Mouse (Mus musculus) embryonic facial prominence, embryonic 14.5 days (tissue): Measurements from ENCODE around the gene Zfp952. TPM values are rescaled to one million over a fixed set of nuclear protein-coding genes. Genes with fewer than 3 reads are reported as not detected.

Experiments
- ATAC-seq: fragments of 200-750 bp; cut with Nextera tagmentation; 2 replicates; pipeline ENCODE4 v1.8.0; 2017; ENCODE audit warnings: low read depth, moderate number of reproducible peaks, moderate TSS enrichment
- DNase-seq: peaks from one replicate; pipeline ENCODE4 v3.0.0-alpha.2; 2015; ENCODE audit warnings: low spot score
- H3K27ac ChIP-seq: fragments of 300-500 bp; sonication (generic); replicated peaks from 2 replicates; pipeline ENCODE4 v1.5.1; 2014; ENCODE audit warnings: low read depth, mild to moderate bottlenecking, low read length, moderate library complexity
- H3K27me3 ChIP-seq: fragments of 300-500 bp; sonication (generic); replicated peaks from 2 replicates; pipeline ENCODE4 v1.6.1; 2014; ENCODE audit warnings: low read length; ENCODE audit not compliant: control insufficient read depth, insufficient read depth
- H3K36me3 ChIP-seq: fragments of 300-500 bp; sonication (generic); 2 replicates; pipeline ENCODE4 v1.6.1; 2014; ENCODE audit warnings: low read length, mixed read lengths; ENCODE audit not compliant: control insufficient read depth, insufficient read depth
- H3K4me1 ChIP-seq: fragments of 300-500 bp; sonication (generic); 2 replicates; pipeline ENCODE4 v1.6.1; 2014; ENCODE audit warnings: antibody characterized with exemption, low read length; ENCODE audit not compliant: control insufficient read depth, insufficient read depth
- H3K4me2 ChIP-seq: fragments of 300-500 bp; sonication (generic); 2 replicates; pipeline ENCODE4 v1.6.1; 2014; ENCODE audit warnings: low read depth, mild to moderate bottlenecking, low read length, moderate library complexity, mixed read lengths
- H3K4me3 ChIP-seq: fragments of 300-500 bp; sonication (generic); 2 replicates; pipeline ENCODE4 v1.5.1; 2014; ENCODE audit warnings: low read depth, mild to moderate bottlenecking, low read length
- H3K9ac ChIP-seq: fragments of 300-500 bp; sonication (generic); 2 replicates; pipeline ENCODE4 v1.6.1; 2014; ENCODE audit warnings: low read depth, mild to moderate bottlenecking, low read length, moderate library complexity, mixed read lengths
- H3K9me3 ChIP-seq: fragments of 300-500 bp; sonication (generic); 2 replicates; pipeline ENCODE4 v1.6.1; 2016; ENCODE audit warnings: low read length; ENCODE audit not compliant: control insufficient read depth
- WGBS: fragments of 180-500 bp; shearing (Covaris S2); extraction: QIAGEN DNeasy Blood & Tissue Kit; methylation state at CpG from one replicate; pipeline ENCODE4 v1.1.7; 2014; 5-methylcytosine and 5-hydroxymethylcytosine counted together
- polyA plus RNA-seq: library from polyadenylated mRNA; unstranded; fragments of >200 nt; fragmentation: Nextera tagmentation; extraction: Ambion mirVana; gene quantifications from 2 replicates; pipeline ENCODE4 v1.2.1, GENCODE M21; 2014

Gene Zfp952
- polyA plus RNA-seq, 1 experiment from 2014 or later: 9.4 TPM

DNA sequence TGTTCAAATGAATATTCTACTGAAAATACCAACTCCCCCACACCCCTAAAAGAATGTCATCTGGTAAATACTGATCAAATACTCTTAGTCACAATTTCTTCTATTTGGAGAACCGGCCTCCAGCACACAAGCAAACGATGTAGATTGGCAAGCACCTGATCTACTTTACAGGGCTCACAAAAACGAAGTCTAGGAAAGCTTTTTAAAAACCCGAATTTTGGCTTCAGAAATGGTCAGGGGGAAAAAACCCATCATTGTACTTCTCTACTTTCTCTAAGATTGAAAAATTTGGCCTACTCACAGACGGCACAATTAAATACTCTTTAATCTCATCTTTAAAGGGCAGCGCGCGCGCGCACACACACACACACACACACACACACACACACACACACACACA lies 39.4 kb downstream of the Zfp952 start:
- peak overlapping the region; percentile 61 for H3K4me2 ChIP-seq
- peaks cover 16% of the 10 kb centered on the region for H3K9me3 ChIP-seq
- no peak overlapping the region for H3K27ac ChIP-seq
- H3K27me3 ChIP-seq: no peaks in the 10 kb centered on the region
- H3K4me3 ChIP-seq: peak overlapping the region; percentile 87
- WGBS: 7% methylated on average over 10 of the region's 10 CpGs
- peaks cover 3% of the 10 kb centered on the region; the same call in 1 of the 2 replicates for H3K4me1 ChIP-seq
- ATAC-seq: no peak
- no peak for DNase-seq
- H3K36me3 ChIP-seq: peaks cover 2% of the 10 kb centered on the region; the same call in 1 of the 2 replicates
- H3K9ac ChIP-seq: peak overlapping the region; percentile 88

DNA sequence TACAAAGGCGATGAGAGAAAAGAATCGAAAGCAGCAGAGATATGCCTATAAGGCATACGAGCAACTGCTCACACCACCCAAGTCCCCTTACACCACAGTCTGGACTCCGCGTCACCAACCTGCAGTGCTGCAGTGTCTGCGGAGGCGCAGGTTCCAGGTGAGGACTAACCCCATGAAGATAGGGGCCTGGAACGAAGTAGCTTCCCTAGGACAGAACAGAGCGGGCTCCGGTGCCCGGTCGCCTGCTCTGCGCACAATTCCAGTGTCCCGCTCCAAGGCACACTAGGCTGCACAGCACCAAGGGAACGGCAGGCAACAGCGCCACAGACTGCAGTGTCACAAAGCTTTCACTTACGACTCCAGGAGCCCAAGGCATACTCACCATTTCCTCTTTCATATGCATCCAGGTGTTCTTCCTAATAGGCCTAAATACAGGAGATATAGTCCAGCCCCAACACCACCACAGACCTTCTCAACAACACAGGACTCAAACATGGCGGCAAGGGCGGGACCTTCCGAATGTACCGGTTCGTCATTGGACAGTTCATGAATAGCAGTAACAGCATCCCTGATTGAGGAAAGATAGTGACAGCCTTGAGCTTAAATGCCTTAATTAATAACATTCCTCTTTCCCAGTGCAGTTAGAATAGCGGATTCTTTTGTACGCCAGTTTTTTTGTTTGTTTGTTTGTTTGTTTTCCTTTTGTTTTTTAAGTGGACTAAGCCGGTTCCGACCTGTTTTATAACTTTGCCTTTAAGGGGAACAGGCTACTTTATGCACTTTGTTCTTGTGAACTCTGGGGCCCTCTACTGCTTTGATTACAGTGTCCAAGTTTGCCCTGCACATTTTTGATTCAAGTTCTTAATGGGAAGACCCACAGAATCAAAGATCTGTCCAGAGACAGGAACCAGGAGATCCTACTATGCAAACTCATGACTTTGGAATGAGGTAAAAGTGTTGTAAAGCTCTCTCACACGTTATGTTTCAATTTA lies 40.3 kb downstream of the Zfp952 start, which contains the start of gene Zfp763:
Gene Zfp763 (minus strand): TSS at position 503 of the 992 bp plus-strand sequence.
- DNase-seq: peak; percentile 95
- WGBS: 3% methylated on average over 27 of the region's 27 CpGs
- peak within 1 kb of the TSS; percentile 87 for H3K27ac ChIP-seq
- H3K4me2 ChIP-seq: peak within 1 kb of the TSS; percentile 61
- H3K9ac ChIP-seq: peak within 1 kb of the TSS; percentile 88
- no peaks in the 10 kb centered on the region for H3K27me3 ChIP-seq
- H3K9me3 ChIP-seq: 0 out of 2 replicates have a peak, but pooled peaks cover 10% of the 10 kb centered on the region
- H3K4me3 ChIP-seq: peak within 1 kb of the TSS; percentile 87
- H3K36me3 ChIP-seq: no peaks in the 10 kb centered on the region
- H3K4me1 ChIP-seq: peaks cover 3% of the 10 kb centered on the region; the same call in 1 of the 2 replicates
- peak; percentile 99 for ATAC-seq

Other genes with a start within 250 kb of the Zfp952 start
- 39.8 and 53.0 TPM in 2 replicates for gene Zfp871, start 204.8 kb upstream of the Zfp952 start, polyA plus RNA-seq
- 2.8 and 3.5 TPM in 2 replicates for gene Zfp811, start 183.2 kb upstream of the Zfp952 start, polyA plus RNA-seq
- gene Zfp799, start 162.9 kb upstream of the Zfp952 start, polyA plus RNA-seq: 14.5 and 15.4 TPM in 2 replicates
- 8.7 and 8.9 TPM in 2 replicates for gene Zfp870, start 101.5 kb upstream of the Zfp952 start, polyA plus RNA-seq
- not detected in 2 replicates for gene Cyp4f14, start 75.8 kb upstream of the Zfp952 start, polyA plus RNA-seq
- 11.6 and 12.8 TPM in 2 replicates for gene Cyp4f13, start 45.7 kb upstream of the Zfp952 start, polyA plus RNA-seq
- gene Zfp472, start 27.3 kb upstream of the Zfp952 start, polyA plus RNA-seq: 9.0 and 11.3 TPM in 2 replicates
- gene Zfp763, start 40.3 kb downstream of the Zfp952 start, polyA plus RNA-seq: 8.6 and 12.8 TPM in 2 replicates
- gene 4921501E09Rik, start 74.9 kb downstream of the Zfp952 start, polyA plus RNA-seq: not detected in 2 replicates
- gene Zfp563, start 96.2 kb downstream of the Zfp952 start, polyA plus RNA-seq: 7.8 and 9.0 TPM in 2 replicates
- 0.06 TPM in 1 of 2 replicates, not detected in the other for gene Morc2b, start 146.6 kb downstream of the Zfp952 start, polyA plus RNA-seq
- not detected in 2 replicates for gene Olfr55, start 175.3 kb downstream of the Zfp952 start, polyA plus RNA-seq
- 0.09 TPM in 1 of 2 replicates, not detected in the other for gene Olfr239, start 198.2 kb downstream of the Zfp952 start, polyA plus RNA-seq
- not detected in 2 replicates for gene Olfr1564, start 228.6 kb downstream of the Zfp952 start, polyA plus RNA-seq